Mouse (Mus musculus) forebrain, postnatal 0 days (tissue): Measurements from ENCODE around the gene Cope. TPM values are rescaled to one million over a fixed set of nuclear protein-coding genes. Genes with fewer than 3 reads are reported as not detected.

Source experiments
- ATAC-seq: fragments of 200-750 bp; cut with Nextera tagmentation; 2 replicates; pipeline ENCODE4 v1.8.0; 2017; ENCODE audit warnings: mild to moderate bottlenecking, moderate library complexity
- DNase-seq: peaks from one replicate; pipeline ENCODE4 v3.0.0-alpha.2; 2015
- H3K27ac ChIP-seq: fragments of 300-500 bp; sonication (generic); 2 replicates; pipeline ENCODE4 v1.5.1; 2014; ENCODE audit warnings: low read depth, mild to moderate bottlenecking, antibody characterized with exemption, low read length, moderate library complexity, mixed read lengths
- H3K27me3 ChIP-seq: fragments of 300-500 bp; sonication (generic); 2 replicates; pipeline ENCODE4 v1.6.1; 2014; ENCODE audit warnings: mild to moderate bottlenecking, low read length, mixed read lengths; ENCODE audit not compliant: insufficient read depth
- H3K36me3 ChIP-seq: fragments of 300-500 bp; sonication (generic); 2 replicates; pipeline ENCODE4 v1.6.1; 2014; ENCODE audit warnings: mild to moderate bottlenecking, moderate library complexity; ENCODE audit not compliant: insufficient read depth
- H3K4me1 ChIP-seq: fragments of 300-500 bp; sonication (generic); 2 replicates; pipeline ENCODE4 v1.6.1; 2014; ENCODE audit warnings: antibody characterized with exemption; ENCODE audit not compliant: insufficient read depth
- H3K4me2 ChIP-seq: fragments of 300-500 bp; sonication (generic); 2 replicates; pipeline ENCODE4 v1.6.1; 2014; ENCODE audit warnings: low read depth, mild to moderate bottlenecking, moderate library complexity
- H3K4me3 ChIP-seq: fragments of 300-500 bp; sonication (generic); 2 replicates; pipeline ENCODE4 v1.5.1; 2014; ENCODE audit warnings: low read depth, low read length, mixed read lengths
- H3K9ac ChIP-seq: fragments of 300-500 bp; sonication (generic); 2 replicates; pipeline ENCODE4 v1.6.1; 2014; ENCODE audit warnings: mild to moderate bottlenecking
- H3K9me3 ChIP-seq: fragments of 300-500 bp; sonication (generic); 2 replicates; pipeline ENCODE4 v1.6.1; 2016; ENCODE audit warnings: low read length
- CTCF ChIP-seq: sonication (generic); IDR thresholded peaks from 2 replicates; pipeline ENCODE4 v1.5.1; 2016; ENCODE audit warnings: antibody characterized with exemption, control low read depth, low read depth
- WGBS: fragments of 180-500 bp; shearing (Covaris S2); extraction: QIAGEN DNeasy Blood & Tissue Kit; methylation state at CpG from one replicate; pipeline ENCODE4 v1.1.7; 2014; 5-methylcytosine and 5-hydroxymethylcytosine counted together
- polyA plus RNA-seq: library from polyadenylated mRNA; unstranded; fragments of >200 nt; fragmentation: Nextera tagmentation; extraction: Ambion mirVana; gene quantifications from 2 replicates; pipeline ENCODE4 v1.2.1, GENCODE M21; 2015
- total RNA-seq: library from RNA; depleted of rRNA; stranded (reverse); fragments of >200 nt; gene quantifications from 2 replicates; pipeline ENCODE4 v1.2.3, GENCODE M21; 2014

The Cope gene
- total and polyA plus RNA-seq, 2 experiments from 2014 or later: 86.6 to 259 TPM

GRCm38 (mm10) chr8:70300881-70301280 is 1.4 kb upstream of the Cope start:
- Histone ChIP-seq H3K27me3 (no peaks in the 10 kb centered on the region), H3K27ac (no peak overlapping the region), H3K4me3 (no peak overlapping the region), H3K4me2 (no peak overlapping the region), H3K9ac (no peak overlapping the region), H3K9me3 (no peaks in the 10 kb centered on the region), H3K36me3 (peaks cover 47% of the 10 kb centered on the region), H3K4me1 (peaks cover 13% of the 10 kb centered on the region)
- DNase-seq: no peak
- no peak for TF ChIP-seq CTCF
- WGBS: 90% methylated on average over 3 of the region's 3 CpGs
- ATAC-seq: no peak

- WGBS: 3% methylated on average over 16 of the region's 16 CpGs
- H3K4me2 ChIP-seq: peak overlapping the region; percentile 88
- ATAC-seq (no peak), DNase-seq (no peak)
- peaks cover 47% of the 10 kb centered on the region for H3K36me3 ChIP-seq
- peak overlapping the region; percentile 76 for H3K4me3 ChIP-seq
- peaks cover 13% of the 10 kb centered on the region for H3K4me1 ChIP-seq
- TF ChIP-seq CTCF: no peak
- peak overlapping the region; percentile 70 for H3K9ac ChIP-seq
- H3K27ac ChIP-seq: peak overlapping the region; percentile 58
- H3K27me3 ChIP-seq: no peaks in the 10 kb centered on the region
- no peaks in the 10 kb centered on the region for H3K9me3 ChIP-seq
Observed at GRCm38 (mm10) chr8:70302901-70303300, 583 bp downstream of the Cope start.

GRCm38 (mm10) chr8:70309311-70309710 is 7.0 kb downstream of the Cope start:
- Histone ChIP-seq H3K9me3 (no peaks in the 10 kb centered on the region), H3K27me3 (no peaks in the 10 kb centered on the region), H3K36me3 (peaks cover 84% of the 10 kb centered on the region), H3K4me2 (no peak overlapping the region), H3K4me1 (no peaks in the 10 kb centered on the region), H3K27ac (no peak overlapping the region), H3K4me3 (no peak overlapping the region), H3K9ac (no peak overlapping the region)
- DNase-seq (no peak), ATAC-seq (peak; percentile 21; the same call in 1 of the 2 replicates)
- 21% methylated on average over 2 of the region's 2 CpGs for WGBS
- TF ChIP-seq CTCF: peak; percentile 75

GRCm38 (mm10) chr8:70313399-70313798 is 11.1 kb downstream of the Cope start:
- Histone ChIP-seq H3K27ac (no peak overlapping the region), H3K4me3 (no peak overlapping the region), H3K9me3 (no peaks in the 10 kb centered on the region), H3K4me2 (no peak overlapping the region), H3K27me3 (no peaks in the 10 kb centered on the region), H3K9ac (no peak overlapping the region), H3K4me1 (peaks cover 16% of the 10 kb centered on the region), H3K36me3 (peaks cover 50% of the 10 kb centered on the region)
- 70% methylated on average over 2 of the region's 2 CpGs for WGBS
- no peak for DNase-seq
- no peak for TF ChIP-seq CTCF
- ATAC-seq: no peak

- Histone ChIP-seq H3K27ac (peak within 1 kb of the TSS; percentile 97), H3K9ac (peak within 1 kb of the TSS; percentile 96), H3K36me3 (peaks cover 46% of the 10 kb centered on the region), H3K4me1 (peaks cover 16% of the 10 kb centered on the region), H3K4me2 (peak within 1 kb of the TSS; percentile 74), H3K9me3 (no peaks in the 10 kb centered on the region), H3K4me3 (peak within 1 kb of the TSS; percentile 73), H3K27me3 (no peaks in the 10 kb centered on the region)
- TF ChIP-seq CTCF: 0 out of 2 replicates have a peak, but pooled peaks have one; percentile 14
- DNase-seq: peak; percentile 84
- WGBS: 3% methylated on average over 66 of the region's 66 CpGs
- peak; percentile 68 for ATAC-seq
Observed at GRCm38 (mm10) chr8:70315624-70316510, 13.5 kb downstream of the Cope start, which contains the start of gene Cers1. Gene Cers1, plus strand, starts transcription at chr8:70315775.

- Histone ChIP-seq H3K9me3 (no peaks in the 10 kb centered on the region), H3K4me1 (peaks cover 16% of the 10 kb centered on the region), H3K27ac (peak overlapping the region; percentile 97), H3K9ac (peak overlapping the region; percentile 96), H3K36me3 (peaks cover 46% of the 10 kb centered on the region), H3K4me3 (peak overlapping the region; percentile 73), H3K27me3 (no peaks in the 10 kb centered on the region), H3K4me2 (peak overlapping the region; percentile 74)
- DNase-seq (peak; percentile 96), ATAC-seq (peak; percentile 91)
- peak; percentile 14 for TF ChIP-seq CTCF
- WGBS: 5% methylated on average over 15 of the region's 15 CpGs
Observed at GRCm38 (mm10) chr8:70316511-70317504, 14.5 kb downstream of the Cope start.
